Mouse (Mus musculus): ENCODE data around the gene Hist1h2af.
"Not testable (repeated sequence)": the region's sequence is repeated elsewhere in the genome, so short reads cannot be mapped to it uniquely, and the experiment has no call there.

DNA sequence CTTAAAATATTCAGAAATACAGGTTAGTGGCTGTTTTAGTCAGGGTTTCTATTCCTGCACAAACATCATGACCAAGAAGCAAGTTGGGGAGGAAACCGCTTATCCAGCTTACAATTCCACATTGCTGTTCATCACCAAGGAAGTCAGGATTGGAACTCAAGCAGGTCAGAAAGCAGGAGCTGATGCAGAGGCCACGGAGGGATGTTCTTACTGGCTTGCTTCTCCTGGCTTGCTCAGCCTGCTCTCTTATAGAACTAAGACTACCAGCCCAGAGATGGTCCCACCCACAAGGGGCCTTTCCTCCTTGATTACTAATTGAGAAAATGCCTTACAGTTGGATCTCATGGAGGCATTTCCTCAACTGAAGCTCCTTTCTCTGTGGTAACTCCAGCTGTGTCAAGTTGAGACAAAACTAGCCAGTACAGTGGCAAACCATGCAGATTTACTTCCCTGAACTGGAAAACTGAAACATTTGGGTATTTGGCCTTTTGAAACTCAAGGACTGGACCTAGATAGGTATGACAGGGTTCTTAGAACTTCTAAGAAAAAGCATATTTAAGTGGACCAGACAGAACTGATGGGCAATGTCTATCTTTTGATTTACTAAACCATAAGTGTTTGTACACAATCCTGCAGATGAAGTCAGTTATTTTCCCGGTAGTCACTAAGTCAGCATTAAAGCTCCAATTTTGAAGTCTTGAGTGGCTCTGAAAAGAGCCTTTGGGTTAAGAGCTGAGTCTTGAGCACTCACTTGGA is 8.7 kb downstream of the Hist1h2af start:
- not testable (repeated sequence) for TF ChIP-seq CTCF (IDR thresholded peaks at IDR 0.05; ENCODE audit: control insufficient read depth, insufficient read depth, low read length); POLR2A (IDR thresholded peaks at IDR 0.05; ENCODE audit: borderline replicate concordance, control insufficient read depth, low read depth, low read length)

All from bone marrow, adult 2 months (tissue).